Mouse (Mus musculus): Measurements from ENCODE around the gene Hipk4. TPM values are rescaled to one million over a fixed set of nuclear protein-coding genes. Genes with fewer than 3 reads are reported as not detected.
A peak's percentile ranks its signal among the peaks of the same experiment; 100 is the strongest.

Gene Hipk4
- polyA plus RNA-seq, 1 experiment from 2014 or later, result 0.77 TPM

GRCm38 (mm10) chr7:27530937-27531336, 7.9 kb downstream of the Hipk4 start:
- WGBS, result 78% methylated on average over 3 of the region's 3 CpGs
- Histone ChIP-seq H3K27me3 (no peaks in the 10 kb centered on the region), H3K4me1 (replicated peaks) (no peaks in the 10 kb centered on the region), H3K9ac (no peak overlapping the region), H3K4me3 (no peak overlapping the region), H3K27ac (no peak overlapping the region), H3K4me2 (no peak overlapping the region), H3K36me3 (peaks cover 67% of the 10 kb centered on the region), H3K9me3 (no peaks in the 10 kb centered on the region)
- no peak for ATAC-seq (ENCODE audit: low FRiP score)

GRCm38 (mm10) chr7:27531707-27532106, 8.6 kb downstream of the Hipk4 start:
- Histone ChIP-seq H3K4me3 (no peak overlapping the region), H3K4me1 (replicated peaks) (no peaks in the 10 kb centered on the region), H3K9me3 (no peaks in the 10 kb centered on the region), H3K4me2 (no peak overlapping the region), H3K27ac (no peak overlapping the region), H3K27me3 (no peaks in the 10 kb centered on the region), H3K36me3 (peaks cover 75% of the 10 kb centered on the region), H3K9ac (no peak overlapping the region)
- WGBS, result 94% methylated on average over 10 of the region's 10 CpGs
- ATAC-seq (ENCODE audit: low FRiP score), result no peak

GRCm38 (mm10) chr7:27532480-27533050, 9.5 kb downstream of the Hipk4 start:
- no peak for ATAC-seq (ENCODE audit: low FRiP score)
- Histone ChIP-seq H3K27ac (no peak overlapping the region), H3K9ac (no peak overlapping the region), H3K9me3 (no peaks in the 10 kb centered on the region), H3K27me3 (no peaks in the 10 kb centered on the region), H3K4me2 (no peak overlapping the region), H3K4me3 (no peak overlapping the region), H3K36me3 (peaks cover 84% of the 10 kb centered on the region), H3K4me1 (replicated peaks) (no peaks in the 10 kb centered on the region)
- WGBS, result 94% methylated on average over 9 of the region's 9 CpGs

GRCm38 (mm10) chr7:27535386-27535785, 12.3 kb downstream of the Hipk4 start:
- Histone ChIP-seq H3K9me3 (no peaks in the 10 kb centered on the region), H3K9ac (no peak overlapping the region), H3K4me1 (replicated peaks) (no peaks in the 10 kb centered on the region), H3K4me2 (no peak overlapping the region), H3K4me3 (no peak overlapping the region), H3K27ac (no peak overlapping the region), H3K27me3 (no peaks in the 10 kb centered on the region), H3K36me3 (peaks cover 95% of the 10 kb centered on the region)
- no peak for ATAC-seq (ENCODE audit: low FRiP score)
- 96% methylated on average over 2 of the region's 2 CpGs for WGBS

- H3K4me2 ChIP-seq, result no peak overlapping the region
- 95% methylated on average over 6 of the region's 6 CpGs for WGBS
- H3K27me3 ChIP-seq, result no peaks in the 10 kb centered on the region
- H3K4me1 ChIP-seq (replicated peaks), result peaks cover 9% of the 10 kb centered on the region
- no peak overlapping the region for H3K4me3 ChIP-seq
- no peak for ATAC-seq (ENCODE audit: low FRiP score)
- peaks cover 90% of the 10 kb centered on the region for H3K36me3 ChIP-seq
- no peak overlapping the region for H3K9ac ChIP-seq
- no peaks in the 10 kb centered on the region for H3K9me3 ChIP-seq
- no peak overlapping the region for H3K27ac ChIP-seq
These were observed 13.6 kb downstream of the Hipk4 start for GRCm38 (mm10) chr7:27536618-27537017.

GRCm38 (mm10) chr7:27537998-27538397, 14.9 kb downstream of the Hipk4 start:
- H3K36me3 ChIP-seq, result peaks cover 77% of the 10 kb centered on the region
- H3K4me2 ChIP-seq, result no peak overlapping the region
- no peak overlapping the region for H3K4me3 ChIP-seq
- no peak overlapping the region for H3K9ac ChIP-seq
- H3K27ac ChIP-seq, result no peak overlapping the region
- 92% methylated on average over 8 of the region's 8 CpGs for WGBS
- peaks cover 16% of the 10 kb centered on the region for H3K4me1 ChIP-seq (replicated peaks)
- no peak for ATAC-seq (ENCODE audit: low FRiP score)
- no peaks in the 10 kb centered on the region for H3K9me3 ChIP-seq
- no peaks in the 10 kb centered on the region for H3K27me3 ChIP-seq

GRCm38 (mm10) chr7:27538797-27539196, 15.7 kb downstream of the Hipk4 start:
- 88% methylated on average over 2 of the region's 2 CpGs for WGBS
- H3K4me3 ChIP-seq, result no peak overlapping the region
- H3K9me3 ChIP-seq, result no peaks in the 10 kb centered on the region
- no peak overlapping the region for H3K4me2 ChIP-seq
- ATAC-seq (ENCODE audit: low FRiP score), result no peak
- H3K27ac ChIP-seq, result no peak overlapping the region
- no peak overlapping the region for H3K9ac ChIP-seq
- H3K36me3 ChIP-seq, result peaks cover 69% of the 10 kb centered on the region
- H3K27me3 ChIP-seq, result no peaks in the 10 kb centered on the region
- peaks cover 16% of the 10 kb centered on the region for H3K4me1 ChIP-seq (replicated peaks)

GRCm38 (mm10) chr7:27540521-27540920, 17.5 kb downstream of the Hipk4 start:
- WGBS, result 87% methylated on average over 2 of the region's 2 CpGs
- Histone ChIP-seq H3K4me3 (no peak overlapping the region), H3K27ac (no peak overlapping the region), H3K9me3 (no peaks in the 10 kb centered on the region), H3K27me3 (no peaks in the 10 kb centered on the region), H3K9ac (no peak overlapping the region; the same call in 1 of the 2 replicates), H3K36me3 (peaks cover 55% of the 10 kb centered on the region), H3K4me2 (no peak overlapping the region), H3K4me1 (replicated peaks) (peaks cover 16% of the 10 kb centered on the region)
- ATAC-seq (ENCODE audit: low FRiP score), result no peak

- peak overlapping the region; percentile 74; the same call in 1 of the 2 replicates for H3K9ac ChIP-seq
- no peak overlapping the region for H3K4me3 ChIP-seq
- peaks cover 51% of the 10 kb centered on the region for H3K36me3 ChIP-seq
- no peak for ATAC-seq (ENCODE audit: low FRiP score)
- H3K4me1 ChIP-seq (replicated peaks), result peaks cover 16% of the 10 kb centered on the region
- H3K27me3 ChIP-seq, result no peaks in the 10 kb centered on the region
- no peaks in the 10 kb centered on the region for H3K9me3 ChIP-seq
- 85% methylated on average over 6 of the region's 6 CpGs for WGBS
- no peak overlapping the region for H3K27ac ChIP-seq
- no peak overlapping the region for H3K4me2 ChIP-seq
These were observed 17.9 kb downstream of the Hipk4 start for GRCm38 (mm10) chr7:27540935-27541334.

GRCm38 (mm10) chr7:27541431-27541830, 18.4 kb downstream of the Hipk4 start:
- Histone ChIP-seq H3K4me2 (peak overlapping the region; percentile 77), H3K36me3 (peaks cover 46% of the 10 kb centered on the region), H3K4me1 (replicated peaks) (peaks cover 16% of the 10 kb centered on the region), H3K27ac (no peak overlapping the region), H3K27me3 (no peaks in the 10 kb centered on the region), H3K9ac (peak overlapping the region; percentile 74), H3K9me3 (no peaks in the 10 kb centered on the region), H3K4me3 (peak overlapping the region; percentile 53)
- ATAC-seq (ENCODE audit: low FRiP score), result peak; percentile 34
- WGBS, result 67% methylated on average over 16 of the region's 16 CpGs

- Histone ChIP-seq H3K9ac (peak overlapping the region; percentile 74), H3K4me1 (replicated peaks) (peaks cover 16% of the 10 kb centered on the region), H3K36me3 (peaks cover 41% of the 10 kb centered on the region), H3K4me2 (peak overlapping the region; percentile 77), H3K9me3 (no peaks in the 10 kb centered on the region), H3K4me3 (peak overlapping the region; percentile 53), H3K27ac (no peak overlapping the region), H3K27me3 (no peaks in the 10 kb centered on the region)
- 68% methylated on average over 5 of the region's 5 CpGs for WGBS
- ATAC-seq (ENCODE audit: low FRiP score), result no peak
These were observed 18.9 kb downstream of the Hipk4 start for GRCm38 (mm10) chr7:27541922-27542321.

- WGBS, result 4% methylated on average over 30 of the region's 30 CpGs
- H3K27ac ChIP-seq, result peak overlapping the region; percentile 55
- H3K4me1 ChIP-seq (replicated peaks), result peaks cover 16% of the 10 kb centered on the region
- no peaks in the 10 kb centered on the region for H3K27me3 ChIP-seq
- peak overlapping the region; percentile 53 for H3K4me3 ChIP-seq
- peak overlapping the region; percentile 77 for H3K4me2 ChIP-seq
- ATAC-seq (ENCODE audit: low FRiP score), result peak; percentile 93
- no peaks in the 10 kb centered on the region for H3K9me3 ChIP-seq
- H3K9ac ChIP-seq, result peak overlapping the region; percentile 74
- peaks cover 35% of the 10 kb centered on the region for H3K36me3 ChIP-seq
These were observed 19.4 kb downstream of the Hipk4 start for GRCm38 (mm10) chr7:27542392-27543033.

- peak overlapping the region; percentile 77 for H3K4me2 ChIP-seq
- ATAC-seq (ENCODE audit: low FRiP score), result no peak; the same call in 1 of the 2 replicates
- peak overlapping the region; percentile 74 for H3K9ac ChIP-seq
- no peaks in the 10 kb centered on the region for H3K27me3 ChIP-seq
- WGBS, result 55% methylated on average over 6 of the region's 6 CpGs
- peaks cover 16% of the 10 kb centered on the region for H3K4me1 ChIP-seq (replicated peaks)
- H3K36me3 ChIP-seq, result peaks cover 29% of the 10 kb centered on the region
- peak overlapping the region; percentile 53 for H3K4me3 ChIP-seq
- H3K27ac ChIP-seq, result peak overlapping the region; percentile 55
- H3K9me3 ChIP-seq, result no peaks in the 10 kb centered on the region
These were observed 20.0 kb downstream of the Hipk4 start for GRCm38 (mm10) chr7:27543065-27543464.
